Mouse (Mus musculus) kidney, embryonic 15.5 days (tissue): Measurements from ENCODE around the gene Pelo. TPM values are rescaled to one million over a fixed set of nuclear protein-coding genes. Genes with fewer than 3 reads are reported as not detected.
A peak's percentile ranks its signal among the peaks of the same experiment; 100 is the strongest.

Experiments used
- ATAC-seq: fragments of 200-750 bp; cut with Nextera tagmentation; replicated peaks from 2 replicates; pipeline ENCODE4 v1.8.0; 2017; ENCODE audit warnings: moderate TSS enrichment; ENCODE audit not compliant: low FRiP score
- H3K27ac ChIP-seq: fragments of 300-500 bp; sonication (generic); 2 replicates; pipeline ENCODE4 v1.5.1; 2015; ENCODE audit warnings: mild to moderate bottlenecking, inconsistent platforms
- H3K27me3 ChIP-seq: fragments of 300-500 bp; sonication (generic); 2 replicates; pipeline ENCODE4 v1.6.1; 2015; ENCODE audit warnings: inconsistent platforms
- H3K36me3 ChIP-seq: fragments of 300-500 bp; sonication (generic); 2 replicates; pipeline ENCODE4 v1.6.1; 2015; ENCODE audit warnings: inconsistent platforms
- H3K4me1 ChIP-seq: fragments of 300-500 bp; sonication (generic); 2 replicates; pipeline ENCODE4 v1.6.1; 2015; ENCODE audit warnings: inconsistent platforms
- H3K4me2 ChIP-seq: fragments of 300-500 bp; sonication (generic); 2 replicates; pipeline ENCODE4 v1.6.1; 2015; ENCODE audit warnings: moderate library complexity, mild to moderate bottlenecking, inconsistent platforms
- H3K4me3 ChIP-seq: fragments of 300-500 bp; sonication (generic); replicated peaks from 2 replicates; pipeline ENCODE4 v1.5.1; 2015; ENCODE audit warnings: mild to moderate bottlenecking, inconsistent platforms
- H3K9ac ChIP-seq: fragments of 300-500 bp; sonication (generic); 2 replicates; pipeline ENCODE4 v1.6.1; 2015; ENCODE audit warnings: mild to moderate bottlenecking, inconsistent platforms
- H3K9me3 ChIP-seq: fragments of 300-500 bp; sonication (generic); replicated peaks from 2 replicates; pipeline ENCODE4 v1.6.1; 2016; ENCODE audit warnings: inconsistent platforms
- WGBS: fragments of 180-500 bp; shearing (Covaris S2); methylation state at CpG from one replicate; pipeline ENCODE4 v1.1.7; 2015; ENCODE audit warnings: mixed read lengths; 5-methylcytosine and 5-hydroxymethylcytosine counted together
- polyA plus RNA-seq: library from polyadenylated mRNA; unstranded; fragments of >200 nt; fragmentation: Nextera tagmentation; extraction: Ambion mirVana; gene quantifications from 2 replicates; pipeline ENCODE4 v1.2.1, GENCODE M21; 2015

The Pelo gene
- polyA plus RNA-seq, 1 experiment from 2014 or later = 6.5 TPM

DNA sequence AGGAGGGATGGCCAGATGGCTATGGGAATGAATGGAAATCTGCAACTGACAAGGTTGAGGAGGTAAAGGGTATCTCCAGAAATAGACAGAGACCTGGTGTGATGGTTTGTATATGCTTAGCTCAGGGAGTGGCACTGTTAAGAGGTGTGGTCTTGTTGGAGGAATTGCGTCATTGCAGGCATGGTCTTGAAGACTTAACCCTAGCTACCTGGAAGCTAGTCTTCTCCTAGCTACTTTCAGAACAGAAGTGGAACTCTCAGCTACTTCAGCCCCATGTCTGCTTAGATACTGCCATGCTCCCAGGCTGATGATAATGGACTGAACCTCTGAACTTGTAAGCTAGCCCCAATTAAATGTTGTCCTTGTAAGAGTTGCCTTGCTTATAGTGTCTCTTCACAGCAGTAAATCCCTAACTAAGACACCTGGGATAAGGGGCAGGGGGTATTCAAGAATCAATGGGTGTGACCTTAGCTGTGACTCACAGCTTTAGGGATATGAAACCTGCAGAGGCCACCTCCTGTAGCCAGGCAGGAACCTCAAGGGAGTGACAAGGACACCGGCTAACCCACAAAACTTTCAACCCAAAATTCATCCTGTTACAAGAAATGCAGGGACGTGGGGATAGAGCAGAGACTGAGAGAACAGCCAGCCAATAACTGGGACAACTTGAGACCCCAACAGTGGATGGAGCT, 27.1 kb upstream of the Pelo start:
- ATAC-seq = no peak
- WGBS = 77% methylated on average over 3 of the region's 3 CpGs

DNA sequence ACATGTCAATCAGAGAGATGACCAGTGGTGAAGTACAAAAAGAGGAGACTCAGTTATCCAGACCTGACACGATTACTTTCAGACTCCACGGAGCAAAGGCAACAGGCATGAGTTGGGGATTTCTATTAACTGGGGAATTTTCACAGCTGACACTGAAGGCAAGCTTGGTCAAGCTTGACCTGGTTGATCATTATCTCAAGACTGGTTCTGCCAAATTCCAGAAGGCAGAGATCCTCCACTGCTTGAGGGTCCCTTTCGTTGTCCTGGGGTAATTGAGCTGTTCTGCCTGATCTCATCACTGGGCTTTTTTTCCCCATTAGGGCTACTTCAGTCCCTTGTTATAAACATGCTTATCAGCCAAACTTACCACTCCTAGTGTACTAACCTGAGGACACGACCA, 19.6 kb upstream of the Pelo start:
- Histone ChIP-seq H3K9me3 (no peaks in the 10 kb centered on the region), H3K4me1 (no peaks in the 10 kb centered on the region; the same call in 1 of the 2 replicates), H3K9ac (no peak overlapping the region), H3K36me3 (no peaks in the 10 kb centered on the region), H3K27ac (peak overlapping the region; percentile 52), H3K4me2 (no peak overlapping the region), H3K4me3 (no peak overlapping the region), H3K27me3 (no peaks in the 10 kb centered on the region)
- 58% methylated on average over 4 of the region's 4 CpGs for WGBS
- ATAC-seq = peak; percentile 91

More for the DNA sequence above, 27.1 kb upstream of the Pelo start:
- Histone ChIP-seq H3K4me1 (no peaks in the 10 kb centered on the region), H3K9ac (no peak overlapping the region), H3K9me3 (no peaks in the 10 kb centered on the region), H3K36me3 (no peaks in the 10 kb centered on the region), H3K27ac (no peak overlapping the region), H3K4me2 (no peak overlapping the region), H3K27me3 (no peaks in the 10 kb centered on the region), H3K4me3 (no peak overlapping the region)

GRCm38 (mm10) chr13:115107436-115107835, 17.4 kb upstream of the Pelo start:
- peaks cover 3% of the 10 kb centered on the region; the same call in 1 of the 2 replicates for H3K4me1 ChIP-seq
- no peak overlapping the region for H3K27ac ChIP-seq
- no peak overlapping the region for H3K4me3 ChIP-seq
- H3K9ac ChIP-seq = no peak overlapping the region
- no peaks in the 10 kb centered on the region for H3K27me3 ChIP-seq
- 85% methylated on average over 8 of the region's 8 CpGs for WGBS
- ATAC-seq = no peak
- H3K36me3 ChIP-seq = no peaks in the 10 kb centered on the region
- H3K4me2 ChIP-seq = no peak overlapping the region
- no peaks in the 10 kb centered on the region; the same call in 1 of the 2 replicates for H3K9me3 ChIP-seq

- Histone ChIP-seq H3K4me2 (no peak overlapping the region), H3K9ac (no peak overlapping the region), H3K9me3 (no peaks in the 10 kb centered on the region; the same call in 1 of the 2 replicates), H3K27me3 (no peaks in the 10 kb centered on the region), H3K36me3 (no peaks in the 10 kb centered on the region), H3K4me1 (peaks cover 8% of the 10 kb centered on the region; the same call in 1 of the 2 replicates), H3K4me3 (no peak overlapping the region), H3K27ac (no peak overlapping the region)
- WGBS = 86% methylated on average over 10 of the region's 10 CpGs
- no peak for ATAC-seq
Measured at GRCm38 (mm10) chr13:115106183-115106582, 16.2 kb upstream of the Pelo start.

GRCm38 (mm10) chr13:115102754-115103153, 12.8 kb upstream of the Pelo start:
- no peak overlapping the region for H3K4me2 ChIP-seq
- no peak for ATAC-seq
- WGBS = 80% methylated on average over 2 of the region's 2 CpGs
- H3K27ac ChIP-seq = no peak overlapping the region
- no peak overlapping the region for H3K9ac ChIP-seq
- no peaks in the 10 kb centered on the region for H3K36me3 ChIP-seq
- H3K4me1 ChIP-seq = peaks cover 27% of the 10 kb centered on the region
- no peaks in the 10 kb centered on the region; the same call in 1 of the 2 replicates for H3K9me3 ChIP-seq
- H3K27me3 ChIP-seq = no peaks in the 10 kb centered on the region
- H3K4me3 ChIP-seq = no peak overlapping the region

GRCm38 (mm10) chr13:115101355-115102191, 11.6 kb upstream of the Pelo start, which contains the start of the genes Gm49395 and Itga1:
TSS of gene Gm49395 (minus strand) at chr13:115101921.
TSS of gene Itga1 (minus strand) at chr13:115101964.
- WGBS = under 1% methylated on average over 39 of the region's 39 CpGs
- no peaks in the 10 kb centered on the region for H3K36me3 ChIP-seq
- H3K4me2 ChIP-seq = peak within 1 kb of the TSS; percentile 73
- peaks cover 32% of the 10 kb centered on the region for H3K4me1 ChIP-seq
- H3K9ac ChIP-seq = peak within 1 kb of the TSS; percentile 71
- H3K27ac ChIP-seq = peak within 1 kb of the TSS; percentile 90
- H3K9me3 ChIP-seq = no peaks in the 10 kb centered on the region; the same call in 1 of the 2 replicates
- no peaks in the 10 kb centered on the region for H3K27me3 ChIP-seq
- peak within 1 kb of the TSS; percentile 59 for H3K4me3 ChIP-seq
- ATAC-seq = peak; percentile 93

DNA sequence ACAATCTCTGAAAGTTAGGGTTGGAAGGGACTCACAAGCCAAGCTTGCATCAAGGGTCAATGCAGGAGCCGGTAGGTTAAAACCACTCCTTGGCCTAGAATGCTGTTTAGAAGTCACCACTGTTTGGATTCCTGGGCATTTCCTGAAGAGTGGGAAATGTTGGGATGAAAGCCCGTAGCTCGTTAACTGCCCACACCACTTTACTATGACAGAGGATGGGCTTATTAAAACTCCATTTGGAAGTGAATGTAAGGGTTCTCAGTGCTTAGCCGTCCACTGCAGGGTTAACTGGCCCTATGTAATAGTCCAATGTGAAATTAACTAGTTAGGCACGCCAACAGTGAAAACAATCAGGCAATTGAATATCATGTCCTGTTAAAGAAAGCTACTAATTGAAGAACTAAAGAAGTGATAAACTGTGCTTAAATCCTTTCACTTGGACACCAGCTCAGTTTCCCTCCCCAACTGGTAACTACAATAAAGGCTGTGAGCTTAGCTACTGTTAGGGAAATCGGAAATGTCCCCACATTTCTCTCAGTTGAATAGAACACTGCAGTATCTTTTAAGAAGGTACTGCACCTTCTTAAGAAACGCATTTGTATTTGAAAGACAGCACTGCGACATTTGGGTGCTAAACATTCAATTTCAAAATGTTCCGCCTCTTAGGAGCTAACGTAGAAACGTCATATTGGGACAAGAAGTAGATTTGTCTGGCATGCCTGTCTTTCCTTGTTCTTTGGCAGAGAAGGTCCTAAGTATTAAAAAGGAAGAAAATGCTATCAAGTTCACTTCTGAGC, 10.6 kb upstream of the Pelo start:
- Histone ChIP-seq H3K36me3 (no peaks in the 10 kb centered on the region), H3K9ac (peak overlapping the region; percentile 71), H3K27me3 (no peaks in the 10 kb centered on the region), H3K4me1 (peaks cover 34% of the 10 kb centered on the region), H3K4me3 (peak overlapping the region; percentile 59), H3K27ac (peak overlapping the region; percentile 90), H3K9me3 (no peaks in the 10 kb centered on the region; the same call in 1 of the 2 replicates), H3K4me2 (peak overlapping the region; percentile 73)
- 23% methylated on average over 11 of the region's 11 CpGs for WGBS
- ATAC-seq = no peak

GRCm38 (mm10) chr13:115099381-115099780, 9.4 kb upstream of the Pelo start:
- Histone ChIP-seq H3K27me3 (no peaks in the 10 kb centered on the region), H3K4me2 (peak overlapping the region; percentile 73), H3K4me1 (peaks cover 36% of the 10 kb centered on the region), H3K4me3 (peak overlapping the region; percentile 59), H3K27ac (no peak overlapping the region), H3K9me3 (no peaks in the 10 kb centered on the region; the same call in 1 of the 2 replicates), H3K36me3 (no peaks in the 10 kb centered on the region), H3K9ac (no peak overlapping the region)
- ATAC-seq = no peak
- WGBS = 66% methylated on average over 9 of the region's 9 CpGs

DNA sequence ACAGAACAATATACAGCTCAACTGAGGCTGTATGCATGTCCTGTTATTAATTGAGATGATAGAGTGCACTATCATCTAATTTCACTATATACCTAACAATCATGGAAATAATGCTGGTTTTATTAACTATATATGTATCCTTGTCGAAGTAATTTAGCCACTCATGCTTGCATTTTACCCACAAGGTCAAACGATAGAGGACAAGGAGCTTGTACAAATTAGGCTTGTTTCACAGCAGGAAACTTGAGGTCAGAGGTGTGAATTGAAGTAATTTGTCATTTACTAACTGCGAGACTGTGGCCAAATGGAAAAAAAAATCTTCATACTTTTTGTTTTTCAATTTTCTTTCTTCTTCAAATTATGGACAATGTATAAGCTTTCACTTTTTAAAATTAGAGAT, 8.2 kb upstream of the Pelo start:
- no peaks in the 10 kb centered on the region for H3K9me3 ChIP-seq
- 59% methylated on average over 3 of the region's 3 CpGs for WGBS
- H3K27me3 ChIP-seq = no peaks in the 10 kb centered on the region
- no peaks in the 10 kb centered on the region for H3K36me3 ChIP-seq
- H3K27ac ChIP-seq = no peak overlapping the region
- peaks cover 36% of the 10 kb centered on the region for H3K4me1 ChIP-seq
- H3K9ac ChIP-seq = no peak overlapping the region
- no peak for ATAC-seq
- no peak overlapping the region for H3K4me3 ChIP-seq
- no peak overlapping the region for H3K4me2 ChIP-seq

DNA sequence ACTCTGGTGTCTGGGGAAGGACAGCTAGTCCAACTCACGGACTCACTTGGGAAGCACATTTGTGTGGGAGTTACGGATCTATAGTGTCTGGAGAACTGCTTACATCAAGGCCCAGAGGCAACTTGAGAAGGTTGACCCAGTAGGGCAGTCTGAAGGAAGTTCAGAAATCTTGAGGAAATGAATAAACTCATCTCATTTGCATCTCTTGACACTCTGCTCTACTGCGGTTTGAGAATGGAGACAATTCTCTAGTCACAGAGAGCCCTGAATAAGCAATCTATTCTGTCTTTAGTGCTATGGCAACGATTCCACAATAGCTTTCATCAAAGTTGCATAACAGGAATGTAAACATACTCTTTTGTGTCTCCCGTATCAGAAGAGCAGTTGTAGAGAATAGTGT, 7.0 kb upstream of the Pelo start:
- peaks cover 30% of the 10 kb centered on the region for H3K4me1 ChIP-seq
- no peak overlapping the region for H3K4me2 ChIP-seq
- H3K36me3 ChIP-seq = no peaks in the 10 kb centered on the region
- no peaks in the 10 kb centered on the region for H3K27me3 ChIP-seq
- 56% methylated on average over 5 of the region's 5 CpGs for WGBS
- no peak overlapping the region for H3K27ac ChIP-seq
- H3K4me3 ChIP-seq = no peak overlapping the region
- no peak for ATAC-seq
- no peak overlapping the region for H3K9ac ChIP-seq
- no peaks in the 10 kb centered on the region for H3K9me3 ChIP-seq

GRCm38 (mm10) chr13:115096216-115096615, 6.2 kb upstream of the Pelo start:
- no peak overlapping the region for H3K9ac ChIP-seq
- H3K36me3 ChIP-seq = no peaks in the 10 kb centered on the region
- no peak overlapping the region for H3K4me3 ChIP-seq
- H3K4me2 ChIP-seq = no peak overlapping the region
- H3K27me3 ChIP-seq = no peaks in the 10 kb centered on the region
- H3K9me3 ChIP-seq = no peaks in the 10 kb centered on the region
- ATAC-seq = no peak
- H3K4me1 ChIP-seq = peaks cover 35% of the 10 kb centered on the region
- no peak overlapping the region for H3K27ac ChIP-seq
- 30% methylated on average over 2 of the region's 2 CpGs for WGBS
